Mouse (Mus musculus) small intestine, adult 2 months (tissue): ENCODE measurements around the gene Tsx. TPM values are rescaled to one million over a fixed set of nuclear protein-coding genes. Genes with fewer than 3 reads are reported as not detected.
"Not testable (repeated sequence)": the region's sequence is repeated elsewhere in the genome, so short reads cannot be mapped to it uniquely, and the experiment has no call there.

Experiments used
- H3K27ac ChIP-seq: fragments of 200-500 bp; 2 replicates; pipeline ENCODE4 v1.5.1; 2012; ENCODE audit warnings: low read depth, low read length, control low read depth, inconsistent platforms; ENCODE audit not compliant: insufficient read depth
- H3K27me3 ChIP-seq: fragments of 200-500 bp; 2 replicates; pipeline ENCODE4 v1.6.1; 2012; ENCODE audit warnings: mild to moderate bottlenecking, moderate library complexity, low read length, inconsistent platforms; ENCODE audit not compliant: control insufficient read depth, insufficient read depth
- H3K36me3 ChIP-seq: fragments of 200-500 bp; 2 replicates; pipeline ENCODE4 v1.6.1; 2012; ENCODE audit warnings: mild to moderate bottlenecking, low read length, control low read depth, inconsistent platforms; ENCODE audit not compliant: control insufficient read depth, insufficient read depth
- H3K4me1 ChIP-seq: fragments of 200-500 bp; 2 replicates; pipeline ENCODE4 v1.6.1; 2012; ENCODE audit warnings: low read length, inconsistent platforms, mixed read lengths; ENCODE audit not compliant: control insufficient read depth, insufficient read depth, insufficient read length
- H3K4me3 ChIP-seq: fragments of 200-500 bp; 2 replicates; pipeline ENCODE4 v1.5.1; 2012; ENCODE audit warnings: low read depth, mild to moderate bottlenecking, control low read depth, inconsistent platforms, low read length, moderate library complexity
- CTCF ChIP-seq: fragments of 200-500 bp; IDR thresholded peaks from 2 replicates; pipeline ENCODE4 v1.5.1; 2012; ENCODE audit warnings: low read depth, mild to moderate bottlenecking, control low read depth, inconsistent platforms, low read length, moderate library complexity, mixed read lengths; ENCODE audit not compliant: insufficient replicate concordance, insufficient read length; ENCODE audit errors: extremely low read depth
- POLR2A ChIP-seq: fragments of 200-500 bp; IDR thresholded peaks from 2 replicates; pipeline ENCODE4 v1.6.1; 2012; ENCODE audit warnings: low read depth, mild to moderate bottlenecking, control low read depth, inconsistent platforms, low read length, moderate library complexity
- WGBS: fragments of 180-500 bp; shearing (Covaris S2); methylation state at CpG from one replicate; pipeline ENCODE4 v1.1.7; 2018; 5-methylcytosine and 5-hydroxymethylcytosine counted together
- polyA plus RNA-seq: library from polyadenylated mRNA; depleted of rRNA; stranded (reverse); fragments of >200 nt; gene quantifications from 2 replicates; pipeline ENCODE4 v1.2.3, GENCODE M21; 2012

The Tsx gene
- polyA plus RNA-seq, 1 experiment = 0.20 TPM

DNA sequence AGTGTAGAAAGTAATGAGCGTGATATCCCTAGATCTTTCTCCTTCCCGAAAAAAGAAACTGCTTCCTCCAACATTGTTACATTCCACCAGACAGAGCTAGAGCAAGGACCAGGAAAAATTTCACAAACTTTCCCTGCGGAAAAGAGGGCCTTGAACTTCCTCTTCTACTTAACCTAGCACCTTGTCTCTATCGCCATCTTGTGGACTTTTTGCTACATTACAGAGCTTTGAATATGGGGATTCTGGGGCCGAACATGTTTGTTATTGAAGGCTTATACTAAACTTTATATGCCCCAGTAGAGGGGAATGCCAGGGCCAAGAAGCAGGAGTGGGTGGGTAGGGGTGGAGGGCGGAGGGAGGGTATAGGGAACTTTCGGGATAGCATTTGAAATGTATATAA lies 29.5 kb downstream of the Tsx start:
- Histone ChIP-seq H3K27ac (no peak overlapping the region), H3K4me1 (peaks cover 8% of the 10 kb centered on the region; the same call in 1 of the 2 replicates), H3K27me3 (peaks cover 4% of the 10 kb centered on the region; the same call in 1 of the 2 replicates), H3K4me3 (no peak overlapping the region), H3K36me3 (no peaks in the 10 kb centered on the region)
- no peak for TF ChIP-seq CTCF
- no peak for TF ChIP-seq POLR2A
- 25% methylated on average over 7 of the region's 7 CpGs for WGBS

DNA sequence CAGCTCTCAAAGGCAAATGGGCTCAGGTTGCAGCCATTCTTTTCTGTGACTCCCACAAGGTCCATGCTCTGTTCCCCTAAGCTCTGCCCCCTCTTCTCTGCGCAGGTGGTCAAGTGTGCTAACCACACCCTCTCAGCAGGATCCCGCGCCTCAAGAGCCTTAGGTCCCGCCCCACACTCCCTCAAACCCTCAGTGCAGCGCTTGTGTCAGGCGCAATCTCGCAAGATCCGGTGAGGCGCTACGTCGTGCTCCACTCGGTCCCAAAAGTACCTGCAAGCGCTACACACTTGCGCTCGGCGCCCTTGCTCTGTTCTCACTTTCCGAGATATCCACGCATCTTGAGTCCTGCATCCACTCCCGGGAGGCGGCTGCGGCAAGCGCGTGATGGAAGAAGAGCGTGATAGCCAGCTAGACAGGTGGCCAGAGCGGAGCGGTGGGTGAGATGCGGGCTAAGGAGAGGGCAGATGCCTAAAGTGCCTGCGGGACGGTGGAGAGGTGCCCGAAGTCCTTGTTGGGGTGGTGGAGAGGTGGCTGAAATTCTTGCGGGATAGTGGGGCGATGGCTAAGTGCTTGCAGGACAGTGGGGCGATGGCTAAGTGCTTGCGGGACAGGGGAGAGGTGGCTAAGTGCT lies 33.4 kb downstream of the Tsx start:
- 6% methylated on average over 34 of the region's 34 CpGs for WGBS
- H3K4me1 ChIP-seq = peaks cover 8% of the 10 kb centered on the region; the same call in 1 of the 2 replicates
- no peaks in the 10 kb centered on the region for H3K36me3 ChIP-seq
- peaks cover 4% of the 10 kb centered on the region; the same call in 1 of the 2 replicates for H3K27me3 ChIP-seq
- H3K4me3 ChIP-seq = peak overlapping the region; percentile 57
- H3K27ac ChIP-seq = no peak overlapping the region
- TF ChIP-seq POLR2A = no peak
- no peak for TF ChIP-seq CTCF

DNA sequence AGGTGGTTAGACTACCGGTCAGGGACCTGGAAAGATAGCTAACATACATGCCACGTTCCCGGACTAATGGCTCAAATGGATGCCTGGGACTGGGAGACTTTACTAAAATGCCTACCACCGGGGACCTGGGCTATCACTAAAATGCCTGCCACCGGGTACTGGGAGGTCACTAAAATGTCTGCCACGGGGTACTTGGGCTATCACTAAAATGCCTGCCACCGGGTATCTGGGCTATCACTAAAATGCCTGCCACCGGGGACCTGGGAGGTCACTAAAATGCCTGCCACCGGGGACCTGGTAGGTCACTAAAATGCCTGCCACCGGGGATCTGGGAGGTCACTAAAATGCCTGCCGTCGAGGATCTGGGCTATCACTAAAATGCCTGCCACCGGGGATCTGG lies 34.2 kb downstream of the Tsx start:
- H3K4me3 ChIP-seq, H3K36me3 ChIP-seq, H3K4me1 ChIP-seq, H3K27ac ChIP-seq, H3K27me3 ChIP-seq: not testable (repeated sequence)
- 42% methylated on average over 10 of the region's 13 CpGs for WGBS

DNA sequence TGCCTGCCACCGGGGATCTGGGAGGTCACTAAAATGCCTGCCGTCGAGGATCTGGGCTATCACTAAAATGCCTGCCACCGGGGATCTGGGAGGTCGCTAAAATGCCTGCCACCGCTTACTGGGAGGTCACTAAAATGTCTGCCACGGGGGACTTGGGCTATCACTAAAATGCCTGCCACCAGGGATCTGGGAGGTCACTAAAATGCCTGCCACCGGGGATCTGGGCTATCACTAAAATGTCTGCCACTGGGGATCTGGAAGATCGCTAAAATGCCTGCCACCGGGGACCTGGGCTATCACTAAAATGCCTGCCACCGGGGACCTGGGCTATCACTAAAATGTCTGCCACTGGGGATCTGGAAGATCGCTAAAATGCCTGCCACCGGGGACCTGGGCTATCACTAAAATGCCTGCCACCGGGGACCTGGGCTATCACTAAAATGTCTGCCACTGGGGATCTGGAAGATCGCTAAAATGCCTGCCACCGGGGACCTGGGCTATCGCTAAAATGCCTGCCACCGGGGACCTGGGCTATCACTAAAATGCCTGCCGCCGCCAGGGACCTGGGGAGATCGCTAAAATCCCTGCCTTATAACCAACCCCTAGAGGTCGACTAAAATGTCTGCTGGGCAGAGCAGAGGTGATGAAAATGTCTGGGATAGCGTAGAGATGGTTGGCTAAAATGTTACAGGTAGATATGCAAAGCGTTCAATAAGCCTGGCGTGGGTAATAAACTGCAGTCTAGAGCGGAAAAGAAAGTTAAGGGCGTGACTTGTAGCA lies 34.9 kb downstream of the Tsx start:
- WGBS = 79% methylated on average over 25 of the region's 27 CpGs
- H3K4me1 ChIP-seq, H3K27me3 ChIP-seq, H3K27ac ChIP-seq, H3K4me3 ChIP-seq, H3K36me3 ChIP-seq: not testable (repeated sequence)

DNA sequence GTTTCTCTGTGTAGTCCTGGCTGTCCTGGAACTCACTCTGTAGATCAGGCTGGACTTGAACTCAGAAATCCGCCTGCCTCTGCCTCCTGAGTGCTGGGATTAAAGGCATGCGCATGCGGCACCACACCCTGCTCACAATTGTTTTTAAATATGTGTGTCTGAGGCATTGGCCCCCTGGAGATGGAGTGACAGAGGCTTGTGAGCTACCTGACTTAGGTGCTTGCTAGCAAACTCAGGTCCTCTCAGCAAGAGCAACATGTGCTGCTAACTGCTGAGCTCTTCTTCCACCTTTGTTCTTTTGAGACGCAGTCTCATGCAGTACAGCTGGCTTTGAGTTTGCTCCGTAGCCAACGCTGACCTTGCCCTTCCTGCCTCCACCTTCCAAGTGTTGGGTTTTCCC lies 38.5 kb downstream of the Tsx start:
- 86% methylated on average over 6 of the region's 6 CpGs for WGBS
- Histone ChIP-seq H3K4me3 (no peak overlapping the region), H3K36me3 (no peaks in the 10 kb centered on the region), H3K4me1 (peaks cover 2% of the 10 kb centered on the region; the same call in 1 of the 2 replicates), H3K27me3 (peaks cover 2% of the 10 kb centered on the region; the same call in 1 of the 2 replicates), H3K27ac (no peak overlapping the region)
- TF ChIP-seq CTCF (no peak), POLR2A (no peak)

DNA sequence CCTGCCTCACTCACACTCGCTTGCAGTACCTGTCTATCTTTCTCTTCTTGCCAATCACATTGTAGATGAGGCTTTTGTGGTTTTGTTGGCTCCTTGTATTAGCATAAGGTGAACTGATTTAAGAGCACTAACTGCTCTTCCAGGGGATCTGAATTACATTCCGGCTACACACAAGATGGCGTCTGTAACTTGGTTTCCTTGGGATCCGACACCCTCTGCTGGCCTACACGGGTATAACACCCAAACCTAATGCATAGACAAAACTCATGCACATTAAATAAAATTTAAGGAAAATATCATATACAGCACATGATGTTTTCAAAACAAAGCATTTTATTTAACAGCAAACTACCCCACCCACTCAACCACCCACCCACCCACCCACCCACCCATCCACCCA lies 45.8 kb downstream of the Tsx start:
- Histone ChIP-seq H3K4me3 (no peak overlapping the region), H3K27me3 (no peaks in the 10 kb centered on the region), H3K36me3 (no peaks in the 10 kb centered on the region), H3K27ac (no peak overlapping the region), H3K4me1 (no peaks in the 10 kb centered on the region)
- no peak for TF ChIP-seq CTCF
- TF ChIP-seq POLR2A = no peak
- 78% methylated on average over 5 of the region's 5 CpGs for WGBS

DNA sequence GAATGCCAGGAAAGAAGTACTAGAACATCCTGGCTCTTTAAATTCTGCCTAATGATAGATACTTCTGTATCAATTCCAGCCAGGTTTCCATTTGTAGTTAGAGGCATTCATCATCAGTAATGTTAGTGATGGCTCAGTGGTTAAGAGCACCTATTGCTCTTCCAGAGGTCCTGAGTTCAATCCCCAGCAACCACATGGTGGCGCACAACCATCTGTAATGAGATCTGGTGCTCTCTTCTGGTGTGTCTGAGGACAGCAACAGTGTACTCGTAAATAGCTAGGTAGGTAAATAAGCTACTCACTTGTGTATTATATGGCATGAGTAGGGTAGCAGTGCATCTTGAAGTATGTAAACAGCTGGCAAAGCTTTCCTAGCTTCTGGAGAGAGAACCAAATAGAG lies 54.7 kb downstream of the Tsx start:
- H3K4me3 ChIP-seq = no peak overlapping the region
- no peaks in the 10 kb centered on the region for H3K4me1 ChIP-seq
- no peak overlapping the region for H3K27ac ChIP-seq
- 80% methylated on average over 2 of the region's 2 CpGs for WGBS
- H3K36me3 ChIP-seq = no peaks in the 10 kb centered on the region
- no peaks in the 10 kb centered on the region for H3K27me3 ChIP-seq
- TF ChIP-seq POLR2A = no peak
- TF ChIP-seq CTCF = no peak
